Mouse (Mus musculus): ENCODE data around the gene Plcl1. TPM values are rescaled to one million over a fixed set of nuclear protein-coding genes. Genes with fewer than 3 reads are reported as not detected.
A peak's percentile ranks its signal among the peaks of the same experiment; 100 is the strongest.

Gene Plcl1
- polyA plus RNA-seq, 1 experiment: 0.58 TPM

GRCm38 (mm10) chr1:55383114-55383773, 22.5 kb upstream of the Plcl1 start:
- Histone ChIP-seq H3K27ac (ENCODE audit: insufficient read depth, low read depth, low read length) (no peak overlapping the region), H3K36me3 (ENCODE audit: control insufficient read depth, insufficient read depth, low read length) (no peaks in the 10 kb centered on the region), H3K27me3 (ENCODE audit: control insufficient read depth, insufficient read depth, low read length) (no peaks in the 10 kb centered on the region), H3K4me1 (ENCODE audit: control insufficient read depth, insufficient read depth, insufficient read length, low read length) (no peaks in the 10 kb centered on the region), H3K4me3 (ENCODE audit: low read depth, low read length) (no peak overlapping the region)
- 17% methylated on average over 9 of the region's 9 CpGs for WGBS
- TF ChIP-seq POLR2A (IDR thresholded peaks at IDR 0.05; ENCODE audit: low read depth, low read length) (0 out of 2 replicates have a peak, but pooled peaks have one; percentile 9), CTCF (IDR thresholded peaks at IDR 0.05; ENCODE audit: extremely low read depth, insufficient read length, insufficient replicate concordance, low read depth, low read length) (peak; percentile 93)

- peaks cover under 1% of the 10 kb centered on the region; the same call in 1 of the 2 replicates for H3K27me3 ChIP-seq (ENCODE audit: control insufficient read depth, insufficient read depth, low read length)
- H3K36me3 ChIP-seq (ENCODE audit: control insufficient read depth, insufficient read depth, low read length): no peaks in the 10 kb centered on the region
- 42% methylated on average over 5 of the region's 5 CpGs for WGBS
- no peak overlapping the region for H3K27ac ChIP-seq (ENCODE audit: insufficient read depth, low read depth, low read length)
- no peaks in the 10 kb centered on the region for H3K4me1 ChIP-seq (ENCODE audit: control insufficient read depth, insufficient read depth, insufficient read length, low read length)
- no peak overlapping the region for H3K4me3 ChIP-seq (ENCODE audit: low read depth, low read length)
- TF ChIP-seq CTCF (IDR thresholded peaks at IDR 0.05; ENCODE audit: extremely low read depth, insufficient read length, insufficient replicate concordance, low read depth, low read length) (no peak), POLR2A (IDR thresholded peaks at IDR 0.05; ENCODE audit: low read depth, low read length) (no peak)
Measured at GRCm38 (mm10) chr1:55399891-55400290, 5.8 kb upstream of the Plcl1 start.

- 2% methylated on average over 3 of the region's 3 CpGs for WGBS
Measured at GRCm38 (mm10) chr1:55404439-55404838, 1.3 kb upstream of the Plcl1 start.

GRCm38 (mm10) chr1:55406023-55406413, 297 bp downstream of the Plcl1 start:
- Histone ChIP-seq H3K27ac (ENCODE audit: insufficient read depth, low read depth, low read length) (no peak overlapping the region), H3K36me3 (ENCODE audit: control insufficient read depth, insufficient read depth, low read length) (no peaks in the 10 kb centered on the region), H3K4me3 (ENCODE audit: low read depth, low read length) (peak overlapping the region; percentile 77), H3K4me1 (ENCODE audit: control insufficient read depth, insufficient read depth, insufficient read length, low read length) (peaks cover 5% of the 10 kb centered on the region; the same call in 1 of the 2 replicates), H3K27me3 (ENCODE audit: control insufficient read depth, insufficient read depth, low read length) (peaks cover 16% of the 10 kb centered on the region)
- WGBS: under 1% methylated on average over 42 of the region's 42 CpGs
- TF ChIP-seq CTCF (IDR thresholded peaks at IDR 0.05; ENCODE audit: extremely low read depth, insufficient read length, insufficient replicate concordance, low read depth, low read length): no peak
- TF ChIP-seq POLR2A (IDR thresholded peaks at IDR 0.05; ENCODE audit: low read depth, low read length): no peak

More at GRCm38 (mm10) chr1:55404439-55404838, 1.3 kb upstream of the Plcl1 start:
- Histone ChIP-seq H3K27ac (ENCODE audit: insufficient read depth, low read depth, low read length) (no peak overlapping the region), H3K27me3 (ENCODE audit: control insufficient read depth, insufficient read depth, low read length) (peaks cover 16% of the 10 kb centered on the region), H3K36me3 (ENCODE audit: control insufficient read depth, insufficient read depth, low read length) (no peaks in the 10 kb centered on the region), H3K4me1 (ENCODE audit: control insufficient read depth, insufficient read depth, insufficient read length, low read length) (peaks cover 5% of the 10 kb centered on the region; the same call in 1 of the 2 replicates), H3K4me3 (ENCODE audit: low read depth, low read length) (no peak overlapping the region)
- no peak for TF ChIP-seq POLR2A (IDR thresholded peaks at IDR 0.05; ENCODE audit: low read depth, low read length)

- Histone ChIP-seq H3K36me3 (ENCODE audit: control insufficient read depth, insufficient read depth, low read length) (no peaks in the 10 kb centered on the region), H3K27me3 (ENCODE audit: control insufficient read depth, insufficient read depth, low read length) (peaks cover 16% of the 10 kb centered on the region), H3K4me1 (ENCODE audit: control insufficient read depth, insufficient read depth, insufficient read length, low read length) (peaks cover 5% of the 10 kb centered on the region; the same call in 1 of the 2 replicates), H3K4me3 (ENCODE audit: low read depth, low read length) (peak overlapping the region; percentile 77), H3K27ac (ENCODE audit: insufficient read depth, low read depth, low read length) (no peak overlapping the region)
- TF ChIP-seq CTCF (IDR thresholded peaks at IDR 0.05; ENCODE audit: extremely low read depth, insufficient read length, insufficient replicate concordance, low read depth, low read length) (no peak), POLR2A (IDR thresholded peaks at IDR 0.05; ENCODE audit: low read depth, low read length) (no peak)
- WGBS: 6% methylated on average over 35 of the region's 35 CpGs
Measured at GRCm38 (mm10) chr1:55406531-55407375, 1.0 kb downstream of the Plcl1 start.

GRCm38 (mm10) chr1:55410670-55411069, 4.9 kb downstream of the Plcl1 start:
- Histone ChIP-seq H3K27ac (ENCODE audit: insufficient read depth, low read depth, low read length) (no peak overlapping the region), H3K27me3 (ENCODE audit: control insufficient read depth, insufficient read depth, low read length) (peaks cover 13% of the 10 kb centered on the region), H3K4me3 (ENCODE audit: low read depth, low read length) (no peak overlapping the region), H3K36me3 (ENCODE audit: control insufficient read depth, insufficient read depth, low read length) (no peaks in the 10 kb centered on the region), H3K4me1 (ENCODE audit: control insufficient read depth, insufficient read depth, insufficient read length, low read length) (peaks cover 5% of the 10 kb centered on the region; the same call in 1 of the 2 replicates)
- no peak for TF ChIP-seq POLR2A (IDR thresholded peaks at IDR 0.05; ENCODE audit: low read depth, low read length)
- TF ChIP-seq CTCF (IDR thresholded peaks at IDR 0.05; ENCODE audit: extremely low read depth, insufficient read length, insufficient replicate concordance, low read depth, low read length): no peak
- WGBS: 68% methylated on average over 2 of the region's 2 CpGs

- TF ChIP-seq CTCF (IDR thresholded peaks at IDR 0.05; ENCODE audit: extremely low read depth, insufficient read length, insufficient replicate concordance, low read depth, low read length) (no peak), POLR2A (IDR thresholded peaks at IDR 0.05; ENCODE audit: low read depth, low read length) (no peak)
- peaks cover 9% of the 10 kb centered on the region for H3K27me3 ChIP-seq (ENCODE audit: control insufficient read depth, insufficient read depth, low read length)
- H3K4me1 ChIP-seq (ENCODE audit: control insufficient read depth, insufficient read depth, insufficient read length, low read length): peaks cover 5% of the 10 kb centered on the region; the same call in 1 of the 2 replicates
- 84% methylated on average over 2 of the region's 2 CpGs for WGBS
- H3K27ac ChIP-seq (ENCODE audit: insufficient read depth, low read depth, low read length): no peak overlapping the region
- H3K4me3 ChIP-seq (ENCODE audit: low read depth, low read length): no peak overlapping the region
- H3K36me3 ChIP-seq (ENCODE audit: control insufficient read depth, insufficient read depth, low read length): no peaks in the 10 kb centered on the region
Measured at GRCm38 (mm10) chr1:55411079-55411478, 5.4 kb downstream of the Plcl1 start.

Data from small intestine, adult 2 months (tissue).